Mouse (Mus musculus): ENCODE data around the gene Fgfr2. TPM values are rescaled to one million over a fixed set of nuclear protein-coding genes. Genes with fewer than 3 reads are reported as not detected.
A peak's percentile ranks its signal among the peaks of the same experiment; 100 is the strongest.
"Not testable (repeated sequence)": the region's sequence is repeated elsewhere in the genome, so short reads cannot be mapped to it uniquely, and the experiment has no call there.

The Fgfr2 gene
- polyA plus RNA-seq, 1 experiment from 2014 or later: 18.5 TPM

DNA sequence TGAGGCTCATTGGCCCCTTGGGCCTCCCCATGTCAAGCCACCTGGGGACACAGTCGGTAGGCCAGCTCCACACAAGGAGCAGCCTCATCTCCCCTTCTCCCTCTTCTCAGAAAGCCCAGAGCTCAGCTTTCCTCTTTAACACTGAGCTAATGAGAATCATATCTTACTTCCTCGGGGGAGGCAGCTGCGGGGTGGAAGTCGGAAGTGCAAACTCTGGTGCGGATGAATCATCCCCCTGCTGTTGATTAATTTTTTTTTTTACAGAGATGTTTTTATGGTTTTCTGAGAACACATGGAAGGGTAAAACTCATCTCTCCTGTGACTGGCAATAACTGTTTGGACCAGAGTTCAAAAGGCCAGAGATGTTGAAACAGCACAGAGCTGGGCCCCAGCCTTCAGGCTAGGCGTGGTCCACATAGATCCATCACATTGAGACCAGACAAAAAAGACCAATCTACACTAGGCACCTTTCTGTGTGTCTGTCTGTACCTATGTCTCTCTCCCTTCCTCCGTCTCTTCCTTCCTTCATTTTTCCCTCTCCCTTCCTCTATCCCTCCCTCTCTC is 609.6 kb downstream of the Fgfr2 start:
- Histone ChIP-seq H3K4me2 (no peak overlapping the region), H3K9ac (no peak overlapping the region), H3K9me3 (replicated peaks) (no peaks in the 10 kb centered on the region), H3K27me3 (replicated peaks) (peaks cover 26% of the 10 kb centered on the region), H3K36me3 (no peaks in the 10 kb centered on the region), H3K27ac (no peak overlapping the region), H3K4me3 (no peak overlapping the region), H3K4me1 (0 out of 2 replicates have a peak, but pooled peaks cover 4% of the 10 kb centered on the region)
- 70% methylated on average over 7 of the region's 7 CpGs for WGBS (ENCODE audit: insufficient replicate concordance)
- ATAC-seq: no peak

- Histone ChIP-seq H3K4me3 (no peak overlapping the region), H3K4me2 (no peak overlapping the region), H3K9ac (no peak overlapping the region), H3K27me3 (replicated peaks) (peaks cover 36% of the 10 kb centered on the region), H3K9me3 (replicated peaks) (no peaks in the 10 kb centered on the region), H3K4me1 (0 out of 2 replicates have a peak, but pooled peaks cover 4% of the 10 kb centered on the region), H3K27ac (no peak overlapping the region), H3K36me3 (no peaks in the 10 kb centered on the region)
- WGBS (ENCODE audit: insufficient replicate concordance): 62% methylated on average over 2 of the region's 2 CpGs
- no peak for ATAC-seq
Measured at GRCm38 (mm10) chr7:132509110-132509509, 614.0 kb downstream of the Fgfr2 start.

- peak; percentile 35; the same call in 1 of the 2 replicates for ATAC-seq
- H3K4me3 ChIP-seq: no peak overlapping the region
- no peak overlapping the region for H3K4me2 ChIP-seq
- H3K4me1 ChIP-seq: peaks cover 7% of the 10 kb centered on the region; the same call in 1 of the 2 replicates
- H3K9me3 ChIP-seq (replicated peaks): no peaks in the 10 kb centered on the region
- no peak overlapping the region for H3K27ac ChIP-seq
- WGBS (ENCODE audit: insufficient replicate concordance): 37% methylated on average over 4 of the region's 4 CpGs
- H3K36me3 ChIP-seq: no peaks in the 10 kb centered on the region
- H3K27me3 ChIP-seq (replicated peaks): peaks cover 37% of the 10 kb centered on the region
- no peak overlapping the region for H3K9ac ChIP-seq
Measured at GRCm38 (mm10) chr7:132507361-132507760, 615.8 kb downstream of the Fgfr2 start.

DNA sequence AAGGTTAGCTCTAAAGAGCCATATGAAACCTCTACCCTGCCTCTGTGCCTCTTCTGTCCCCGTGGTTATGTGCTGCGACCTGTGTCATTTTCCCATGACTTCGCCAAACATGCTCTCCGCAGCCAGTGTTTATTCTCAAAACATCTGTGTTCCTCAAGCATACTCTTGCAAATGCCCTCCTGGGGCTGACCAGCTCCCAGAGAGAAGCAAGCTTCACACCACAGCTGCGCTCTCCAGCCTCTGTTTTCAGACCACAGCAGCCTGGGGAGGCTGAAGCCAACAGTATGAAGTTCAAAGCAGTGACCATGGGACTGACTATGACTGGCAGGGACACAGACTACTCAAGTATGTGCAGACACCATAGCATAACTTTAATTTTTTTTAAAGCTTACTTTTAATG is 616.9 kb downstream of the Fgfr2 start:
- Histone ChIP-seq H3K27me3 (replicated peaks) (peaks cover 35% of the 10 kb centered on the region), H3K4me1 (peaks cover 7% of the 10 kb centered on the region; the same call in 1 of the 2 replicates), H3K4me2 (no peak overlapping the region), H3K9me3 (replicated peaks) (no peaks in the 10 kb centered on the region), H3K27ac (no peak overlapping the region), H3K36me3 (no peaks in the 10 kb centered on the region), H3K9ac (no peak overlapping the region), H3K4me3 (no peak overlapping the region)
- 58% methylated on average over 5 of the region's 5 CpGs for WGBS (ENCODE audit: insufficient replicate concordance)
- ATAC-seq: no peak

- not testable (repeated sequence) for H3K9me3 ChIP-seq (replicated peaks); ATAC-seq; H3K4me3 ChIP-seq; H3K4me1 ChIP-seq; H3K36me3 ChIP-seq; H3K27ac ChIP-seq; H3K4me2 ChIP-seq; H3K9ac ChIP-seq
- peaks cover 33% of the 10 kb centered on the region for H3K27me3 ChIP-seq (replicated peaks)
Measured at GRCm38 (mm10) chr7:132502445-132502844, 620.7 kb downstream of the Fgfr2 start.

GRCm38 (mm10) chr7:132497142-132497541 is 626.0 kb downstream of the Fgfr2 start:
- Histone ChIP-seq H3K4me1 (peaks cover 36% of the 10 kb centered on the region), H3K27me3 (replicated peaks) (peaks cover 19% of the 10 kb centered on the region), H3K27ac (no peak overlapping the region), H3K9me3 (replicated peaks) (no peaks in the 10 kb centered on the region), H3K36me3 (no peaks in the 10 kb centered on the region), H3K9ac (no peak overlapping the region), H3K4me2 (no peak overlapping the region), H3K4me3 (no peak overlapping the region)
- no peak for ATAC-seq
- WGBS (ENCODE audit: insufficient replicate concordance): 94% methylated on average over 3 of the region's 3 CpGs

- H3K9me3 ChIP-seq (replicated peaks): no peaks in the 10 kb centered on the region
- peak overlapping the region; percentile 36 for H3K9ac ChIP-seq
- peak; percentile 86 for ATAC-seq
- peak overlapping the region; percentile 95 for H3K27ac ChIP-seq
- peaks cover 48% of the 10 kb centered on the region for H3K4me1 ChIP-seq
- 10% methylated on average over 4 of the region's 4 CpGs for WGBS (ENCODE audit: insufficient replicate concordance)
- peak overlapping the region; percentile 8; the same call in 1 of the 2 replicates for H3K4me3 ChIP-seq
- peak overlapping the region; percentile 60 for H3K4me2 ChIP-seq
- H3K36me3 ChIP-seq: no peaks in the 10 kb centered on the region
- H3K27me3 ChIP-seq (replicated peaks): 0 out of 2 replicates have a peak, but pooled peaks cover 10% of the 10 kb centered on the region
Measured at GRCm38 (mm10) chr7:132494263-132494662, 628.9 kb downstream of the Fgfr2 start.

DNA sequence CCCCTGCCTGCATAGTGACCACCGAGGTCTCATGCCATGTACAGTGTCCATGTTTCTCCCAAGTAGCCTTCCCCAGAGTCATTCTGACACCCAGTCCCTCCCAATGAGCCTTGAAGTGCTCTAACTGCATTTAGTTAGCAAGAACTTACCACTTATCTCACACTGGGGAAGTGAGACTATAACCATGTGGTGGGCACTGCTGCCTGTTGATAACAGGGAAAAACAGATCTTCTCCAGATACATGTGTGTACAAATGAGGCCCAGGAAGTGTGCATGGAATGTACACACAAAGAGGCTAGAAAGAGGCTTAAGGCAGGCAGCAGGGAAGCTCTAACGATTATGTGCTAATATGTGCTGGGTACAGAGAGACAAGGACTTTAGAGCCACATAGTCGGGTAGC is 629.5 kb downstream of the Fgfr2 start:
- Histone ChIP-seq H3K9me3 (replicated peaks) (no peaks in the 10 kb centered on the region), H3K27me3 (replicated peaks) (0 out of 2 replicates have a peak, but pooled peaks cover 11% of the 10 kb centered on the region), H3K4me1 (peaks cover 48% of the 10 kb centered on the region), H3K36me3 (no peaks in the 10 kb centered on the region), H3K9ac (peak overlapping the region; percentile 59), H3K27ac (peak overlapping the region; percentile 95), H3K4me2 (peak overlapping the region; percentile 60), H3K4me3 (0 out of 2 replicates have a peak overlapping the region, but pooled peaks have one; percentile 8)
- WGBS (ENCODE audit: insufficient replicate concordance): 20% methylated on average over 3 of the region's 3 CpGs
- ATAC-seq: peak; percentile 90

GRCm38 (mm10) chr7:132491902-132492301 is 631.2 kb downstream of the Fgfr2 start:
- ATAC-seq: no peak
- peak overlapping the region; percentile 52 for H3K27ac ChIP-seq
- no peak overlapping the region for H3K4me3 ChIP-seq
- peaks cover 11% of the 10 kb centered on the region; the same call in 1 of the 2 replicates for H3K27me3 ChIP-seq (replicated peaks)
- no peaks in the 10 kb centered on the region for H3K9me3 ChIP-seq (replicated peaks)
- peaks cover 56% of the 10 kb centered on the region for H3K4me1 ChIP-seq
- no peak overlapping the region for H3K9ac ChIP-seq
- WGBS (ENCODE audit: insufficient replicate concordance): 55% methylated on average over 7 of the region's 7 CpGs
- H3K4me2 ChIP-seq: no peak overlapping the region
- H3K36me3 ChIP-seq: no peaks in the 10 kb centered on the region

GRCm38 (mm10) chr7:132487361-132487760 is 635.8 kb downstream of the Fgfr2 start:
- no peak overlapping the region for H3K4me3 ChIP-seq
- 33% methylated on average over 6 of the region's 6 CpGs for WGBS (ENCODE audit: insufficient replicate concordance)
- no peak for ATAC-seq
- no peak overlapping the region for H3K4me2 ChIP-seq
- no peaks in the 10 kb centered on the region for H3K36me3 ChIP-seq
- peaks cover 22% of the 10 kb centered on the region for H3K4me1 ChIP-seq
- no peaks in the 10 kb centered on the region for H3K9me3 ChIP-seq (replicated peaks)
- no peak overlapping the region for H3K9ac ChIP-seq
- H3K27ac ChIP-seq: no peak overlapping the region
- peaks cover 15% of the 10 kb centered on the region; the same call in 1 of the 2 replicates for H3K27me3 ChIP-seq (replicated peaks)

DNA sequence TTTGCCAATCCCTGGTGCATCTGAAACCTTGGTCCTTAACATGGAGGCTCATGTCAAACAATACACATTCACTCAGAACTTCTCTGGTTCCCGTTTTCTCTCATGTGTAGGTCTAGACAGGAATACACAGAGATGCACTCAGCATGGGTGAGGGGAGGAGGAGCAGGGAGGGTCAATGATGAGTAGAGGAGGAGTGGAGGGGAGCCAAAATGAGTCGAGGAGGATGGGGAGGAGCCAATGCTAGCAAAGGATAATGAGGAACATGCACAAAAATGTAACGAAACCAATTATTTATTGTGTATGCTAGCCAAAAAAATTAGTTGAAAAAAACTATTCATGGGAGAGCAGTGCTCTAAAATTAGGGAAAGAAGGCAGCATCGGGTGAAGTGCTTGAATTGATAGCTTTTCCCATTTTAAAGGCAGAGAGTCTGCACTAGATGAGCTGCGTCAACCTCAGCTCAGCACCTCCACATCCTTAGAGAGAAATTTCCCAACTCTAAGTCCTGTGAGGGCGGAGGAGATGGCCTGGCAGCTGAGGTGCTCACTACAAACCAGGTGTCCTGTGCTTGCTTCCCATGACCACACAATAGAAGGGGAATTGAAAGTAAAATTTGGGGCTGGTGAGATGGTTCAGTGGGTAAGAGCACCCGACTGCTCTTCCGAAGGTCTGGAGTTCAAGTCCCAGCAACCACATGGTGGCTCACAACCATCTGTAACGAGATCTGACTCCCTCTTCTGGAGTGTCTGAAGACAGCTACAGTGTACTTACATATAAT is 636.6 kb downstream of the Fgfr2 start:
- ATAC-seq: no peak
- 72% methylated on average over 9 of the region's 9 CpGs for WGBS (ENCODE audit: insufficient replicate concordance)

DNA sequence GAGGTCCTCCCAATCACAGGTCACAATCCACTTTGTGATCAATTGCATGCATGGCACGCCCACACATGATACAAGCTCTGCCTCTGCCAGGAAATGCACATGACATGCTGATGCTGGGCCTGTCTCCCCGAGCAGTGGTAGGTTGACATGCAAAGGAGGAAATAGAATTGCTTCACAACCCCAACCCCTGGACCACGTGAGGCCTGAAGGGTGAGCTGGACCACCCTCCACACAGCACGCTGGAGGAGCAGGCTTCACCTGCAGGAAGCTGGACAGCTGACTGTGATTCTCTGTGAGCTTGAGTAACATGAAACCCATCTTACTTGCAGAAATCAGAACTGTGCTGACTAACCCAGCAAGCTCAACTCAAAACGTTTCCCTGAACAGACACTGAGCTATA is 638.7 kb downstream of the Fgfr2 start:
- ATAC-seq: no peak
- H3K36me3 ChIP-seq: no peaks in the 10 kb centered on the region
- no peak overlapping the region for H3K27ac ChIP-seq
- no peak overlapping the region for H3K4me3 ChIP-seq
- no peaks in the 10 kb centered on the region for H3K9me3 ChIP-seq (replicated peaks)
- peaks cover 24% of the 10 kb centered on the region for H3K27me3 ChIP-seq (replicated peaks)
- H3K4me1 ChIP-seq: peaks cover 8% of the 10 kb centered on the region
- H3K9ac ChIP-seq: no peak overlapping the region
- 36% methylated on average over 5 of the region's 5 CpGs for WGBS (ENCODE audit: insufficient replicate concordance)
- no peak overlapping the region for H3K4me2 ChIP-seq

More for the DNA sequence above, 636.6 kb downstream of the Fgfr2 start:
- no peaks in the 10 kb centered on the region for H3K9me3 ChIP-seq (replicated peaks)
- H3K4me1 ChIP-seq: peaks cover 15% of the 10 kb centered on the region
- H3K36me3 ChIP-seq: no peaks in the 10 kb centered on the region
- H3K27me3 ChIP-seq (replicated peaks): peaks cover 15% of the 10 kb centered on the region; the same call in 1 of the 2 replicates
- no peak overlapping the region for H3K9ac ChIP-seq
- H3K4me3 ChIP-seq: no peak overlapping the region
- H3K4me2 ChIP-seq: no peak overlapping the region
- no peak overlapping the region for H3K27ac ChIP-seq

Data from liver, embryonic 12.5 days (tissue).